Mouse (Mus musculus) midbrain, embryonic 16.5 days (tissue): ENCODE results near the gene Prr13. TPM values are rescaled to one million over a fixed set of nuclear protein-coding genes. Genes with fewer than 3 reads are reported as not detected.

Experiments
- ATAC-seq: fragments of 200-750 bp; cut with Nextera tagmentation; 2 replicates; pipeline ENCODE4 v1.8.0; 2017; ENCODE audit warnings: moderate TSS enrichment
- H3K27ac ChIP-seq: fragments of 300-500 bp; sonication (generic); 2 replicates; pipeline ENCODE4 v1.5.1; 2014; ENCODE audit warnings: mild to moderate bottlenecking, low read length, mixed read lengths
- H3K27me3 ChIP-seq: fragments of 300-500 bp; sonication (generic); 2 replicates; pipeline ENCODE4 v1.6.1; 2014; ENCODE audit warnings: low read depth, low read length, mixed read lengths; ENCODE audit not compliant: control insufficient read depth, insufficient read depth
- H3K36me3 ChIP-seq: fragments of 300-500 bp; sonication (generic); 2 replicates; pipeline ENCODE4 v1.6.1; 2014; ENCODE audit warnings: mild to moderate bottlenecking, low read length, moderate library complexity, mixed read lengths; ENCODE audit not compliant: control insufficient read depth, insufficient read depth
- H3K4me1 ChIP-seq: fragments of 300-500 bp; sonication (generic); 2 replicates; pipeline ENCODE4 v1.6.1; 2014; ENCODE audit warnings: mild to moderate bottlenecking, low read length, mixed read lengths; ENCODE audit not compliant: control insufficient read depth, insufficient read depth
- H3K4me2 ChIP-seq: fragments of 300-500 bp; sonication (generic); 2 replicates; pipeline ENCODE4 v1.6.1; 2014; ENCODE audit warnings: mild to moderate bottlenecking, low read length, mixed read lengths
- H3K4me3 ChIP-seq: fragments of 300-500 bp; sonication (generic); 2 replicates; pipeline ENCODE4 v1.5.1; 2014; ENCODE audit warnings: low read depth, mild to moderate bottlenecking, low read length, moderate library complexity, mixed read lengths
- H3K9ac ChIP-seq: fragments of 300-500 bp; sonication (generic); 2 replicates; pipeline ENCODE4 v1.6.1; 2014; ENCODE audit warnings: low read depth, low read length, mixed read lengths
- H3K9me3 ChIP-seq: fragments of 300-500 bp; sonication (generic); replicated peaks from 2 replicates; pipeline ENCODE4 v1.6.1; 2014; ENCODE audit warnings: mild to moderate bottlenecking, low read length, mixed read lengths; ENCODE audit not compliant: control insufficient read depth, poor library complexity, severe bottlenecking
- WGBS: fragments of 180-500 bp; shearing (Covaris S2); extraction: QIAGEN DNeasy Blood & Tissue Kit; methylation state at CpG from one replicate; pipeline ENCODE4 v1.1.7; 2014; 5-methylcytosine and 5-hydroxymethylcytosine counted together
- polyA plus RNA-seq: library from polyadenylated mRNA; unstranded; fragments of >200 nt; fragmentation: Nextera tagmentation; extraction: Ambion mirVana; gene quantifications from 2 replicates; pipeline ENCODE4 v1.2.1, GENCODE M21; 2015

Gene Prr13
- polyA plus RNA-seq, 1 experiment from 2014 or later = 106 TPM

- H3K27ac ChIP-seq = no peak overlapping the region
- WGBS = 76% methylated on average over 12 of the region's 12 CpGs
- no peak overlapping the region for H3K4me3 ChIP-seq
- no peak overlapping the region for H3K9ac ChIP-seq
- ATAC-seq = no peak
- H3K4me1 ChIP-seq = peaks cover 14% of the 10 kb centered on the region
- no peaks in the 10 kb centered on the region for H3K27me3 ChIP-seq
- H3K9me3 ChIP-seq = no peaks in the 10 kb centered on the region
- H3K36me3 ChIP-seq = peaks cover 45% of the 10 kb centered on the region
- H3K4me2 ChIP-seq = no peak overlapping the region
Measured at GRCm38 (mm10) chr15:102505073-102505769, 46.4 kb downstream of the Prr13 start.

GRCm38 (mm10) chr15:102505770-102506463, 47.1 kb downstream of the Prr13 start:
- Histone ChIP-seq H3K36me3 (peaks cover 39% of the 10 kb centered on the region), H3K4me2 (no peak overlapping the region), H3K4me3 (no peak overlapping the region), H3K4me1 (peaks cover 17% of the 10 kb centered on the region), H3K27me3 (no peaks in the 10 kb centered on the region), H3K9me3 (no peaks in the 10 kb centered on the region), H3K9ac (no peak overlapping the region), H3K27ac (no peak overlapping the region)
- WGBS = 91% methylated on average over 9 of the region's 9 CpGs
- no peak for ATAC-seq

GRCm38 (mm10) chr15:102506464-102506830, 47.6 kb downstream of the Prr13 start:
- no peak overlapping the region for H3K4me3 ChIP-seq
- WGBS = 73% methylated on average over 2 of the region's 2 CpGs
- H3K4me2 ChIP-seq = no peak overlapping the region
- no peaks in the 10 kb centered on the region for H3K27me3 ChIP-seq
- ATAC-seq = no peak
- peaks cover 22% of the 10 kb centered on the region for H3K4me1 ChIP-seq
- H3K36me3 ChIP-seq = peaks cover 34% of the 10 kb centered on the region
- no peak overlapping the region for H3K9ac ChIP-seq
- no peak overlapping the region for H3K27ac ChIP-seq
- no peaks in the 10 kb centered on the region for H3K9me3 ChIP-seq

- ATAC-seq = no peak
- Histone ChIP-seq H3K36me3 (peaks cover 31% of the 10 kb centered on the region), H3K27ac (no peak overlapping the region), H3K4me2 (no peak overlapping the region), H3K4me1 (peaks cover 26% of the 10 kb centered on the region), H3K27me3 (no peaks in the 10 kb centered on the region), H3K4me3 (no peak overlapping the region), H3K9ac (no peak overlapping the region), H3K9me3 (no peaks in the 10 kb centered on the region)
- 95% methylated on average over 1 of the region's 1 CpGs for WGBS
Measured at GRCm38 (mm10) chr15:102506864-102507263, 48.0 kb downstream of the Prr13 start.

- H3K27me3 ChIP-seq = no peaks in the 10 kb centered on the region
- ATAC-seq = no peak
- no peak overlapping the region for H3K9ac ChIP-seq
- H3K4me3 ChIP-seq = no peak overlapping the region
- no peaks in the 10 kb centered on the region for H3K9me3 ChIP-seq
- H3K36me3 ChIP-seq = peaks cover 24% of the 10 kb centered on the region
- no peak overlapping the region for H3K4me2 ChIP-seq
- H3K4me1 ChIP-seq = peaks cover 33% of the 10 kb centered on the region
- no peak overlapping the region for H3K27ac ChIP-seq
Measured at GRCm38 (mm10) chr15:102507561-102507960, 48.7 kb downstream of the Prr13 start.

GRCm38 (mm10) chr15:102508336-102508735, 49.5 kb downstream of the Prr13 start:
- Histone ChIP-seq H3K4me1 (peaks cover 38% of the 10 kb centered on the region), H3K27me3 (no peaks in the 10 kb centered on the region), H3K4me3 (no peak overlapping the region), H3K9me3 (no peaks in the 10 kb centered on the region), H3K4me2 (no peak overlapping the region), H3K27ac (no peak overlapping the region), H3K36me3 (peaks cover 24% of the 10 kb centered on the region), H3K9ac (no peak overlapping the region)
- no peak for ATAC-seq
- WGBS = 85% methylated on average over 3 of the region's 3 CpGs

- H3K27ac ChIP-seq = peak overlapping the region; percentile 94
- H3K36me3 ChIP-seq = peaks cover 11% of the 10 kb centered on the region; the same call in 1 of the 2 replicates
- H3K4me1 ChIP-seq = peaks cover 51% of the 10 kb centered on the region
- no peaks in the 10 kb centered on the region for H3K27me3 ChIP-seq
- peak overlapping the region; percentile 81 for H3K4me2 ChIP-seq
- peak; percentile 82 for ATAC-seq
- peak overlapping the region; percentile 70 for H3K4me3 ChIP-seq
- H3K9ac ChIP-seq = peak overlapping the region; percentile 87
- H3K9me3 ChIP-seq = no peaks in the 10 kb centered on the region
- 6% methylated on average over 9 of the region's 9 CpGs for WGBS
Measured at GRCm38 (mm10) chr15:102510110-102510509, 51.3 kb downstream of the Prr13 start.

GRCm38 (mm10) chr15:102510590-102511284, 51.9 kb downstream of the Prr13 start:
- peaks cover 6% of the 10 kb centered on the region; the same call in 1 of the 2 replicates for H3K36me3 ChIP-seq
- peak overlapping the region; percentile 81 for H3K4me2 ChIP-seq
- H3K4me1 ChIP-seq = peaks cover 57% of the 10 kb centered on the region
- H3K9ac ChIP-seq = peak overlapping the region; percentile 87
- no peaks in the 10 kb centered on the region for H3K27me3 ChIP-seq
- peak; percentile 94 for ATAC-seq
- peak overlapping the region; percentile 70 for H3K4me3 ChIP-seq
- 2% methylated on average over 34 of the region's 34 CpGs for WGBS
- peak overlapping the region; percentile 94 for H3K27ac ChIP-seq
- no peaks in the 10 kb centered on the region for H3K9me3 ChIP-seq
